Mouse (Mus musculus) adrenal gland, postnatal 14 days (tissue): ENCODE measurements at regions not wholly inside any gene's neighbourhood (a gene's known extent, or its start where the extent isn't known, plus 50 kb on each side); places are given as distances from the start of the nearest gene placed in this dataset.
A peak's percentile ranks its signal among the peaks of the same experiment; 100 is the strongest.

Experiments
- DNase-seq: peaks from one replicate; pipeline ENCODE4 v3.0.0; 2021; ENCODE audit warnings: mixed read lengths

GRCm38 (mm10) chr3:41228536-41228935, 145.7 kb upstream of the Pgrmc2 start:
- peak; percentile 86 for DNase-seq

- DNase-seq, result no peak
Measured at GRCm38 (mm10) chr3:41220746-41221145, 137.9 kb upstream of the Pgrmc2 start.

- DNase-seq, result no peak
Measured at GRCm38 (mm10) chr3:41217770-41218169, 134.9 kb upstream of the Pgrmc2 start.

GRCm38 (mm10) chr3:41213533-41213932, 130.7 kb upstream of the Pgrmc2 start:
- no peak for DNase-seq

GRCm38 (mm10) chr3:41210333-41210732, 127.5 kb upstream of the Pgrmc2 start:
- DNase-seq, result no peak

GRCm38 (mm10) chr3:41202895-41203294, 120.0 kb upstream of the Pgrmc2 start:
- DNase-seq, result no peak

GRCm38 (mm10) chr3:41201782-41202181, 118.9 kb upstream of the Pgrmc2 start:
- peak; percentile 69 for DNase-seq

GRCm38 (mm10) chr3:41200026-41200425, 117.2 kb upstream of the Pgrmc2 start:
- DNase-seq, result no peak

- peak; percentile 37 for DNase-seq
Measured at GRCm38 (mm10) chr3:41198216-41198976, 115.5 kb upstream of the Pgrmc2 start.

GRCm38 (mm10) chr3:41195113-41195975, 112.5 kb upstream of the Pgrmc2 start:
- DNase-seq, result peak; percentile 94

GRCm38 (mm10) chr3:41194311-41195112, 111.7 kb upstream of the Pgrmc2 start:
- peak; percentile 72 for DNase-seq

GRCm38 (mm10) chr3:41185305-41186097, 102.7 kb upstream of the Pgrmc2 start:
- no peak for DNase-seq

GRCm38 (mm10) chr3:41184375-41184774, 101.5 kb upstream of the Pgrmc2 start:
- DNase-seq, result no peak

- no peak for DNase-seq
Measured at GRCm38 (mm10) chr3:41182900-41183595, 100.2 kb upstream of the Pgrmc2 start.

- DNase-seq, result peak; percentile 93
Measured at GRCm38 (mm10) chr3:41182036-41182899, 99.4 kb upstream of the Pgrmc2 start.

GRCm38 (mm10) chr3:41181438-41181837, 98.6 kb upstream of the Pgrmc2 start:
- DNase-seq, result no peak

- no peak for DNase-seq
Measured at GRCm38 (mm10) chr3:41180911-41181310, 98.1 kb upstream of the Pgrmc2 start.

- no peak for DNase-seq
Measured at GRCm38 (mm10) chr3:41179037-41179880, 96.4 kb upstream of the Pgrmc2 start.

- DNase-seq, result no peak
Measured at GRCm38 (mm10) chr3:41177124-41177523, 94.3 kb upstream of the Pgrmc2 start.
